Mouse (Mus musculus) spleen, postnatal 14 days (tissue): ENCODE measurements at regions not wholly inside any gene's neighbourhood (a gene's known extent, or its start where the extent isn't known, plus 50 kb on each side); places are given as distances from the start of the nearest gene placed in this dataset.

ENCODE experiments used
- DNase-seq, 2 experiments: peaks; one replicate each; pipeline ENCODE4 v3.0.0; 2021 to 2022; ENCODE audit warnings: low spot score in 2 of 2

- no peak for DNase-seq
Measured at GRCm38 (mm10) chr13:70292713-70293112, 344.7 kb downstream of the Ice1 start.

- DNase-seq = no peak
Measured at GRCm38 (mm10) chr13:70303953-70304525, 333.4 kb downstream of the Ice1 start.

DNA sequence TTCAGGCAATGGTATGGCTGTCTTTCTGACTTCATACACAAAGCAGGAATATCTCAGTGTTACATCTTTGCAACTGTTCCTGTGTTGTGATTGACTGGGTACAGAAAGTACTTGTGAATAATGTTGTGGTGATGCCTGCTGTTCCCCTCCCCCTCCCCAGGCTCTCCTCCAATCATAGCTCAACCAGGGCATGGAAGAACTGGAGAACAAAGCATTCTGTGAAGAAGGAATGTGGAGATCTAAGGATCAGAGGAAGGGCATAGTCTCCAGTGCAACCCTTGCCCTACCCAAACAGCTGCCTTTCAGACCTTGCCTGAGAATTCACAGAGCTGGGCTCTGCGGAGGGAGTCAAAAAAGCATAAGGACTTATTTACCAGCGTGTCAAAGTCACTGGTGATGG lies 326.9 kb downstream of the Ice1 start:
- no peak for DNase-seq

DNA sequence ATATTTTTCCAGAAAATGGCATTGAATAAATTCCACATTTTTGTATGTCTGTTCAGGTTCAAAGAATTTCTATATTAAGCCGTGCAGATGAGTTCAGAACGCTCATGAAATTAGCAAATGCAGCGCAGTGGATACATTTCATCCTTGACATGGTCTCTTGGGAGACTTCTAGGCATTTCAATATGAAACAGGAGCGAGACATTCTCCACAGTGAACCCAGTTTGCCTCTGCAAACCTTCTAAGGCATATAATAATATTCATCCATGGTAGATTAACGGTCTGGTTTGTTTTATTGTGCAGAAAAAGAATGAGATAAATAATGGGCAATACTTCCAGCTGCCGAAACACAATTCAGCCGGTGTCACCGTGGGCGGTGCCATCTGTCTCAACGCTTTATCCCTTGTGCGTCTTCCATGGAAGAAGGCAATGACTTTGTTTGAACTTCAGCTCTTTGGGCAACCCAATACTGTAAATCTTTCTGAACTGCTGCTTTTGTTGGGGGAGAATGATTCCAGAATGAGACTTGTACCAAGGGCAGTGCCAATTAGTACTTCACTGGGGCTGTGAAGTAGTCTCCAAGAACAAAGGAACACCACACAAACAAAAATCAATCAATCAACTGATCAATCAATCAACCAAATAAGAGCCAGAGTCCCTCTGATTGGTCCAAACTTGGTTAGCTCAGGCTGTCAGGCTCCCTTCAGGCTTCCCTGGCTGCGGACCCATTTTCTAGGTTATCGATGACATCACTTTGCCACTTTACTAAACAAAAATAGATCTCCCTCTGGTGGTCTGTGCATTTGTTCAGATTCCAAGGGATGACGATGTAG lies 326.0 kb downstream of the Ice1 start:
- DNase-seq = no peak

- DNase-seq = no peak
Measured at GRCm38 (mm10) chr13:70313205-70313604, 324.2 kb downstream of the Ice1 start.

GRCm38 (mm10) chr13:70323537-70323936 lies 313.9 kb downstream of the Ice1 start:
- no peak for DNase-seq

- DNase-seq = no peak
Measured at GRCm38 (mm10) chr13:70336069-70336468, 301.4 kb downstream of the Ice1 start.

DNA sequence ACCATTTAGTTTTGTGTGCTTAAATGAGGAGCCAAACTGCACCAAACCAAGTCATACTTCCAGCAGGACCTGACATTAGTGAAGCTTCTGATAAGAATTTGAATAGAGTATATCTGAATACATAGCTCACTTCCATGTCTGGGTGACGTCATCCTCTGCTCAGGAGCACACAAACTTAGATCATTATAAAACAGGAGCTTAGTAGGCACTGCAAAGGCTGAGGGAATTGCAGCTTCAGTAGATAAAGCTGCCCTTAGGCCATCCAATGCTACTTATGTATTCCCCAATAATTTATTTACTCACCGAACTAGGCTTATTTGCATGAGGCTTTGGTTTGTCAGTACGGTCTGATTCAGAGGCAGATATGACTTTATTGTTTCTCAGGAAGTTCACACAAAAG lies 297.0 kb downstream of the Ice1 start:
- no peak for DNase-seq

DNA sequence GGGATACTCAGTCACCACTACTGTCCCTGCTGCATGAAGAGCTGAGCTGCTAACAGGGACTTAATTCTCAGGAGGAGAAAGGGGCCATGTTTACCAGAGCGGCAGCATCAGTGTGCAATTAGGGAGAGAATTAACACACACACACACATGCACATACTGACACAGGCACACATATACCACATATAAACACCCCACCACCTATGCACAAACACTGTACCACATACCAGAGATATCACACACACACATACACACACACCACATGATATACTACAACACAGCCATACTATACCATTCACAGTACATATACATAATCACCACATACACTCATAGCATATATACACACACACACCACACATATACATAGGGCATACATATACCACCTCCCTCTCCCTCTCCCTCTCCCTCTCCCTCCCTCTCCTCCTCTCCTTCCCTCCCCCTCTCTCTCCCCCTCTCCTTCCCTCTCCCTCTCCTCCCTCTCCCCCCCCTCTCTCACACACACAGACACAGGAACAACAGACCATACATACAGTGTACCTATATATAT lies 294.2 kb downstream of the Ice1 start:
- no peak for DNase-seq

- no peak for DNase-seq
Measured at GRCm38 (mm10) chr13:70343911-70344310, 293.5 kb downstream of the Ice1 start.

DNA sequence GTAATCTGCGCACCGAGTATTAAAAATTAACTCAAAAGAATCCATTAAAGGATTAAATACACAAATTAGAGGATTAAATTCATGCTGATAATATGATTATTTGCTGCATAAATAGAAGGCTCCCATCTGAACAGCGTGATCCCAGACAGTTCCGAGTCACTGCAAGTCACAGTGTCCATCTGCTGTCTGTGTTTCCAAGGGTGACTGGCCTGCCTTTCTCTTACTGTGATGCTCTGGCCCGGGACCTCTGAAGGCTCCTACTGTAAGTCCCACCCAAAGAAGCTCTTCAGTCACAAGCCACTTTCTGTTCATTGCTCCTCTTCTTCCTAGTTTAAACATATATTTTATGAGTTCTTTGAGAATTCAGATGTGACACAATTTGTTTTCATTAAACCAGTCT lies 293.1 kb downstream of the Ice1 start:
- no peak for DNase-seq

- no peak for DNase-seq
Measured at GRCm38 (mm10) chr13:70348456-70348855, 289.0 kb downstream of the Ice1 start.

DNA sequence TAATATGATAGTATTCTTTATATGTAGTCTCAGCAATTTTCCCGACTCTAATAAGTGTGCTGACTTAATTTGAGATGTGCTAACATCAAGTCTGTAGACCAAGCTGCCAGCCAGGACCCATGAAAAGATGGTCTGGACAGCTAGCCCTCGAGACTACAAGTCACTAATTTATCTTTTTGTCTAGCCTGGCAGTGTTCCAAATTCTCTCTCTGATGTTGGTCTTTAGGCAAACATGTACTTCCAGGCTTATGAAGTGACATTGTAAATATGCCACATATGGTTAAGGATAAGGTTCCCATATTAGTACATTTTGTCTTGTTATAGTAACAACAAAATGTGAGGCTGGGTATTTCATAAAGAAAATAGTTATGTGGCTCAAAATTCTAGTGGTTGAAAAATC lies 288.5 kb downstream of the Ice1 start:
- no peak for DNase-seq

- DNase-seq = no peak
Measured at GRCm38 (mm10) chr13:70369647-70370046, 267.8 kb downstream of the Ice1 start.

GRCm38 (mm10) chr13:70380772-70381171 lies 256.7 kb downstream of the Ice1 start:
- DNase-seq = no peak

GRCm38 (mm10) chr13:70385292-70385691 lies 252.1 kb downstream of the Ice1 start:
- DNase-seq = no peak

DNA sequence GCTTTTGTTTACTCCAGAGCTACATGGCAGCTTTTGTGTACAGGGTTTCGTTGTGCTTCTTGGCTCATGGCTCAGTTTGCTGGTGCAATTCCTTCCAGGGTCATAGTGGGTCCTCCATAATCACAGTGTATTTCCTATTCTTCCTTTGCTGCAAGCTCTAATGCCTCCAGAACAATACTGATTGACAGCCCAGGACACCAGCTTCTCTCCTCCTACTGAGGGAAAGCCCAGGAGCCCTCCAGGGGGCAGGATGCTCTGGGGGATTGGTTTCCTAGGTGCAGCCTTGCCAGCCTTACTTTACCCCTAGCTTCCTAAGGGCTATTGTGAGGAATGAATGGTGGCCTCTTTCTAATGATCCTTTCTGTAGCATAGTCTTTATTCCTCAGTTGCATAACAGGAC lies 224.6 kb downstream of the Ice1 start:
- no peak for DNase-seq

DNA sequence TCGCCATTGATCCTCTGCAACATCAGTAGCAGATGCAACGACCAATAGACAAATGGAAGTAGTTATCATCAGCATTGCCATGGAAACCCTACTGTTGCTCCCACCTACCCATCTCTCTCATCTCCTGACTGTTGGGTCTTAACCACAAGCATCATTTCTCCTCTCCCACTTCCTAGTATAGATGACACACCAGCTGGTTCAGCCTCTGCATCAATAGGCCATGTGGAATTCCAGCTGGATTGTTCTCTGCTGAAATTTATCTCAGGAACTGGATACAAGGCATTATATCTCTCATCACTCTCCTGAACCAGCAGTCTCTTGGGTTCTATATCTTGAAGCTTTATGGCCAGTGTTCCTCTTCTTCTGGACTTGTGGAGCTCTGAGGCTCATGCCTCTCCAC lies 219.3 kb downstream of the Ice1 start:
- no peak for DNase-seq

DNA sequence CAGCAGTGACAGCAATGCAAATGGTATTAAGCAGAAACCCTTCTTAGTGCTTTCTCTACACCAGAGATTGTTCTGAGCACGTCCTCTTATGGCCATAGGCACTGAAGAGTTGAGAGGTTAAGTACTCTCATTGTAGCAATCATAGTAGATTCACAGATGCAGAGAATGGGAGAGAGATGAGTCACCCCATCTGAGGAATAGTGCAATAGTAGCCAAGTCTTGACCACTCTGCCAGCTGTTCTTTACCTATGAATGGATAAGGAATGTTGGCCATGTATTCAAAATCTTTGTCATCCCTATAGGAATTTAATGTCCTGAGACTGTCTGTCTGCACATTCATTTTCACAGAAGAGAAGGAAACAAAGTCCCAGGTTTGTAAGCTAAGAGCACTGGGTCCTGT lies 198.0 kb downstream of the Ice1 start:
- DNase-seq = no peak

GRCm38 (mm10) chr13:70446940-70447339 lies 190.5 kb downstream of the Ice1 start:
- no peak for DNase-seq

- no peak for DNase-seq
Measured at GRCm38 (mm10) chr13:70454592-70455390, 182.6 kb downstream of the Ice1 start.

DNA sequence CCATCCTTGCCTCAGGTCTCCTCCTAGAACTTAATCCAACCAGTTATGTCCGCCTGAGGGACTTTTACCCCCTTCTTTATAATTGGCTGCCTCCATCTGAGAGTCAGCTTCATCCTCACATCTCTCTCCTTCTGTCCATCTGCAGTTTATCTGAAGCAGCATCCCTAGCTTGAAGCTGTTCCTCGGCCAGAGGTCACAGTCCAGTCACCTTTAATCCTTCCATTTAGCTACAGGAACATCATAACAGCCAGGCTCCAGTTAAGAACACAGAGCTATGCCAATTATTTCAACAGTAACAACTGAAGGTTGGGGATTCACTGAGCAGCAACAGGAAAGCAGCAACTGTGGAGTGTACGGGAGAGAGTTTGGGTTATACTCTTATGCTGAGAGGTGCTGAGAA lies 179.0 kb downstream of the Ice1 start:
- no peak for DNase-seq
